ENCODE assay signal across 15 mouse cellular contexts in genomic region chr1:35873038-35873437, GRCm38 (mm10).
"Had no signal": no experiment of that assay in that cellular context is flagged by ENCODE, and none has a peak within 500 bp of the region (broad histone marks: within the 10 kb centered on the region; RNA-seq: fewer than 3 reads in every experiment).

No protein-coding gene starts in this region.

- H3K27ac ChIP-seq: limb, embryonic 15.5 days; liver, embryonic 12.5 days; midbrain, embryonic 15.5 days; neural tube, embryonic 12.5 days; stomach, embryonic 15.5 days had no signal

- H3K36me3 ChIP-seq: limb, embryonic 15.5 days; liver, embryonic 12.5 days; midbrain, embryonic 15.5 days; neural tube, embryonic 12.5 days; stomach, embryonic 15.5 days had no signal

- H3K4me3 ChIP-seq: limb, embryonic 15.5 days; liver, embryonic 12.5 days; midbrain, embryonic 15.5 days; neural tube, embryonic 12.5 days; stomach, embryonic 15.5 days had no signal

- H3K4me1 ChIP-seq: neural tube, embryonic 12.5 days had no signal

- H3K9me3 ChIP-seq: limb, embryonic 15.5 days; liver, embryonic 12.5 days; midbrain, embryonic 15.5 days; neural tube, embryonic 12.5 days; stomach, embryonic 15.5 days had no signal

- H3K27me3 ChIP-seq: limb, embryonic 15.5 days; liver, embryonic 12.5 days; midbrain, embryonic 15.5 days; neural tube, embryonic 12.5 days; stomach, embryonic 15.5 days had no signal

- ATAC-seq: liver, embryonic 12.5 days; midbrain, embryonic 15.5 days had no signal

- DNase-seq: kidney, postnatal 25 days; layer of hippocampus, postnatal 36 days; lung, embryonic 14.5 days; lung, postnatal 10 days; lung, postnatal 4 days; retina, postnatal 1 day; right cerebral cortex, postnatal 4 days; spleen, adult 18-20 months; thymus, adult 2 months; thymus, postnatal 4 days had no signal
